Mouse (Mus musculus) forebrain, embryonic 14.5 days (tissue): Measurements from ENCODE around the gene Plekho2. TPM values are rescaled to one million over a fixed set of nuclear protein-coding genes. Genes with fewer than 3 reads are reported as not detected.

Experiments
- ATAC-seq: fragments of 200-750 bp; cut with Nextera tagmentation; 2 replicates; pipeline ENCODE4 v1.8.0; 2017; ENCODE audit warnings: mild to moderate bottlenecking, moderate library complexity
- DNase-seq: peaks from one replicate; pipeline ENCODE4 v3.0.0-alpha.2; 2015; ENCODE audit warnings: low spot score
- H3K27ac ChIP-seq: fragments of 300-500 bp; sonication (generic); 2 replicates; pipeline ENCODE4 v1.5.1; 2014; ENCODE audit warnings: low read depth, mild to moderate bottlenecking, control low read depth, low read length, moderate library complexity
- H3K27me3 ChIP-seq: fragments of 300-500 bp; sonication (generic); replicated peaks from 2 replicates; pipeline ENCODE4 v1.6.1; 2014; ENCODE audit warnings: low read length, control low read depth, mixed read lengths; ENCODE audit not compliant: control insufficient read depth, insufficient read depth
- H3K36me3 ChIP-seq: fragments of 300-500 bp; sonication (generic); 2 replicates; pipeline ENCODE4 v1.6.1; 2014; ENCODE audit warnings: low read length, control low read depth; ENCODE audit not compliant: control insufficient read depth, insufficient read depth
- H3K4me1 ChIP-seq: fragments of 300-500 bp; sonication (generic); 2 replicates; pipeline ENCODE4 v1.6.1; 2014; ENCODE audit warnings: antibody characterized with exemption, low read length, control low read depth; ENCODE audit not compliant: control insufficient read depth, insufficient read depth
- H3K4me2 ChIP-seq: fragments of 300-500 bp; sonication (generic); 2 replicates; pipeline ENCODE4 v1.6.1; 2014; ENCODE audit warnings: mild to moderate bottlenecking, control low read depth, low read length
- H3K4me3 ChIP-seq: fragments of 300-500 bp; sonication (generic); 2 replicates; pipeline ENCODE4 v1.5.1; 2014; ENCODE audit warnings: low read depth, low read length, control low read depth
- H3K9ac ChIP-seq: fragments of 300-500 bp; sonication (generic); 2 replicates; pipeline ENCODE4 v1.6.1; 2014; ENCODE audit warnings: mild to moderate bottlenecking, low read length, control low read depth, moderate library complexity
- H3K9me3 ChIP-seq: fragments of 300-500 bp; sonication (generic); replicated peaks from 2 replicates; pipeline ENCODE4 v1.6.1; 2016; ENCODE audit warnings: low read length, control low read depth, mixed read lengths; ENCODE audit not compliant: control insufficient read depth
- WGBS: fragments of 180-500 bp; shearing (Covaris S2); extraction: QIAGEN DNeasy Blood & Tissue Kit; methylation state at CpG from one replicate; pipeline ENCODE4 v1.1.7; 2014; 5-methylcytosine and 5-hydroxymethylcytosine counted together
- polyA plus RNA-seq: library from polyadenylated mRNA; unstranded; fragments of >200 nt; fragmentation: Nextera tagmentation; extraction: Ambion mirVana; gene quantifications from 2 replicates; pipeline ENCODE4 v1.2.1, GENCODE M21; 2014

Plekho2 gene
- polyA plus RNA-seq, 1 experiment from 2014 or later = 3.6 TPM

GRCm38 (mm10) chr9:65542111-65542524 is 37.7 kb downstream of the Plekho2 start:
- no peaks in the 10 kb centered on the region for H3K4me1 ChIP-seq
- ATAC-seq (no peak), DNase-seq (no peak)
- H3K36me3 ChIP-seq = no peaks in the 10 kb centered on the region
- 88% methylated on average over 7 of the region's 7 CpGs for WGBS
- H3K9me3 ChIP-seq = no peaks in the 10 kb centered on the region
- H3K9ac ChIP-seq = no peak overlapping the region
- no peak overlapping the region for H3K4me2 ChIP-seq
- H3K27me3 ChIP-seq = no peaks in the 10 kb centered on the region
- H3K4me3 ChIP-seq = no peak overlapping the region
- no peak overlapping the region for H3K27ac ChIP-seq

DNA sequence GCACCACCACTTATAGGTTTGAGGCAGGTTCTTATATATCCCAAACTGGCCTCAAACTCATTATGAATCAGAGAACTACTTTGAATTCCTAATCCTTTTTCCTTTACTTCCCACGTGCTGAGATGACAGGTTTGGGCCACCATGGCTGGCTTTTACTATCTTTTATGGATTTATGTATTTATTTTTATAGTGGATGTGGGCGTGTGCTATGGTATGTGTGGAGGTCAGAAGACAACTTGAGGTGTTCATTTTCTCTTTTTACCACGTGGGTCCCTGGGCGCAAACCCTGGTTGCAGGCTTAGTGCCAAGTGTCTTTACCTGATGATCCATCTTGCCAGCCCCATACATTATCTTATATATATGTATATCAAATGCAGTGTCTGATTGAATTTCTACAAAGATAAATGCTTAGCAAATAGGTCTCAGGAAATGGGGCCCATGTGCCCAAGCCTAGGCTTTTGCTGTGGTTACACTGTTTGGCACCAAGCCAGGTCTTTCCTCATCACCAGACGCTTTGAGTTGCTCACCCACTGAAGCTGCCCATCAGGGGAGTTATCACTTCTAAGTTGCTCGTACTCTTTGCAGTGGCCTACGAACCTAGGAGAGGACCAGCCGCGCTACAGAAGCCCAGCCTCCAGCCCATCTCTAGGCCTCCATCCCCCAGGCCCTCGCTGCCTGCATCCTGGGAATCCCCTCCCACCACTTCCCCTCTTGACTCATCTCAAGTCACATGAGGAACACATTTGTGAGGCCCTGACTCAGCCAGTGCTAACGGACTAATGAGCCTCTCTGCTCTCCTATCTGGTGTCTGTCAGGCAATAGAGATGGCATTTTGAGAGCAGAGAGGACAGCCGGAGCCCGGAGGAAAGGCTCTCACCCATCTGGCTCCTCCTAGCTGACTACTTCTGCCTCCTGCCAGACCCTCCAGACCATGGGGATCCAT is 38.4 kb downstream of the Plekho2 start:
- no peaks in the 10 kb centered on the region for H3K27me3 ChIP-seq
- no peaks in the 10 kb centered on the region for H3K9me3 ChIP-seq
- no peak overlapping the region for H3K27ac ChIP-seq
- no peak overlapping the region for H3K4me2 ChIP-seq
- H3K4me1 ChIP-seq = no peaks in the 10 kb centered on the region
- H3K4me3 ChIP-seq = no peak overlapping the region
- WGBS = 74% methylated on average over 13 of the region's 13 CpGs
- DNase-seq (peak; percentile 49), ATAC-seq (no peak)
- H3K36me3 ChIP-seq = no peaks in the 10 kb centered on the region
- no peak overlapping the region for H3K9ac ChIP-seq

GRCm38 (mm10) chr9:65539697-65540096 is 40.1 kb downstream of the Plekho2 start:
- 83% methylated on average over 9 of the region's 9 CpGs for WGBS
- ATAC-seq = no peak

DNA sequence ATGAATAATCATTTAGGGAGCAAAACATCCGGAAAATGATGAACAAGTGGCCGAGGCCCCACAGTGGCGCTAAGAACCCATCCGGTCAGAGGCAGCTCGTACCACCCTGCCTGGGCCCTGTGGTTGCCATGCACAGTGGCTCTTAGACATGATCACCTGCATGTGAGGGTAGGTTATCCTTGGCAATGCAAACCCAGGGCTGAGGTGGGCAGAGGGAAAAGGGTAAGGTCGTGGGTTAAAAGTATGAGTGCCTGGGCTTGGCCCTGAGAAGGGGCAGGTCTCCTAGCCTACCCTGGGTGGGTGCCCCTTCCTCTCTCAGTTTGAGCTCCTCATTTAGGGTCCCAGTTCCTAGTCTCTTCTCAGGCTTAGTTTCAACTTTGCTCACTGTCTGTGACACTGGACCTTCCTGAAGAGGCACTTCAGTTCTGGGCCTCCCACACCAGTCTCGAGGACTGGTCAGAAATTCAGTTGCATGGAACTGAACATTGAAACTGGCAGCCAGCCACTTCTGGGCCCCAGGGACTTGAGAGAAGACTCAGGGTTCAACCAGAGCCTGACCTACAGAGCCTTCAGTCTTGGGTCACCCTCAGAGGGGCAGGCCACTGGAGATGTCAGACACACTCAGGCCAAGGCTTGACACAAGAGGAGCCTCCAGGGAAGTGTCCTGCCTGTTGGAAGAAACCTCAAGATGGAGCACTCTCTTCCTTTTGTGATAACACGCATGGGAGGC is 41.8 kb downstream of the Plekho2 start:
- 91% methylated on average over 8 of the region's 8 CpGs for WGBS
- ATAC-seq (no peak), DNase-seq (no peak)
- Histone ChIP-seq H3K27ac (no peak overlapping the region), H3K4me2 (no peak overlapping the region), H3K27me3 (no peaks in the 10 kb centered on the region), H3K4me1 (no peaks in the 10 kb centered on the region), H3K9ac (no peak overlapping the region), H3K36me3 (no peaks in the 10 kb centered on the region), H3K9me3 (no peaks in the 10 kb centered on the region), H3K4me3 (no peak overlapping the region)

More at GRCm38 (mm10) chr9:65539697-65540096, 40.1 kb downstream of the Plekho2 start:
- Histone ChIP-seq H3K4me1 (no peaks in the 10 kb centered on the region), H3K36me3 (no peaks in the 10 kb centered on the region), H3K27me3 (no peaks in the 10 kb centered on the region), H3K27ac (no peak overlapping the region), H3K9ac (no peak overlapping the region), H3K9me3 (no peaks in the 10 kb centered on the region), H3K4me3 (no peak overlapping the region), H3K4me2 (no peak overlapping the region)
- no peak for DNase-seq

- H3K4me1 ChIP-seq = no peaks in the 10 kb centered on the region
- no peak for DNase-seq
- no peak overlapping the region for H3K9ac ChIP-seq
- H3K9me3 ChIP-seq = no peaks in the 10 kb centered on the region
- no peak overlapping the region for H3K4me2 ChIP-seq
- no peak overlapping the region for H3K27ac ChIP-seq
- WGBS = 81% methylated on average over 4 of the region's 4 CpGs
- no peak for ATAC-seq
- no peaks in the 10 kb centered on the region for H3K36me3 ChIP-seq
- H3K4me3 ChIP-seq = no peak overlapping the region
- H3K27me3 ChIP-seq = no peaks in the 10 kb centered on the region
Measured at GRCm38 (mm10) chr9:65536491-65536890, 43.3 kb downstream of the Plekho2 start.

GRCm38 (mm10) chr9:65535789-65536469 is 43.9 kb downstream of the Plekho2 start:
- no peaks in the 10 kb centered on the region for H3K4me1 ChIP-seq
- H3K4me3 ChIP-seq = no peak overlapping the region
- no peak overlapping the region for H3K9ac ChIP-seq
- H3K36me3 ChIP-seq = no peaks in the 10 kb centered on the region
- H3K27ac ChIP-seq = no peak overlapping the region
- 86% methylated on average over 10 of the region's 11 CpGs for WGBS
- H3K4me2 ChIP-seq = no peak overlapping the region
- H3K9me3 ChIP-seq = no peaks in the 10 kb centered on the region
- ATAC-seq (no peak), DNase-seq (no peak)
- H3K27me3 ChIP-seq = no peaks in the 10 kb centered on the region

DNA sequence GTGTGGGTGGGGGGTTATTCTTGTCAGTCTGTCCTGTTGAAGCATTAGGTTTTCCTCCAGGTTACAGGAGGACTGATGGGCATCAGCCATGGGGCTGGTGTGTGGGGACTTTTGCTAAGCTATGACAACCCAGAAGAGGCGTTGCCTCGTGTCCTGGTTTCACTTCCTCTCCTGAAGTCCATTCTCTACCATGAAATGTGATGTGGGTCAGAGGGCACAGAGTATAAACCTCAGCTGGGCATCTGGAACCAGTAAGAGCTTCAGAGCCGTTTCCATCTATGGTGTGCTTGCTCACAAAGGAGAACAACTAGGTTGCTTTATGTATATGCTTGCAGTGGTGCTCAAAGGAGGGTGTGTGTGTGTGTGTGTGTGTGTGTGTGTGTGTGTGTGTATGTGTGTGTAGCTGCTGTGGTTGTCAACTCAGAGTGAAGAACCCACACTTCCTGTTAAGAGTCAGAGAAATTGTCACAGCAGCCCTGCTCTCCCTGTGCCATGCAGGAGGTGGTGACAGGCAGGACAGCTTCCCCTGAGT is 44.6 kb downstream of the Plekho2 start:
- H3K27me3 ChIP-seq = no peaks in the 10 kb centered on the region
- ATAC-seq (no peak), DNase-seq (no peak)
- H3K4me1 ChIP-seq = no peaks in the 10 kb centered on the region
- no peaks in the 10 kb centered on the region for H3K9me3 ChIP-seq
- H3K9ac ChIP-seq = no peak overlapping the region
- no peak overlapping the region for H3K4me2 ChIP-seq
- no peaks in the 10 kb centered on the region for H3K36me3 ChIP-seq
- H3K27ac ChIP-seq = no peak overlapping the region
- H3K4me3 ChIP-seq = no peak overlapping the region
- WGBS = 84% methylated on average over 3 of the region's 3 CpGs

DNA sequence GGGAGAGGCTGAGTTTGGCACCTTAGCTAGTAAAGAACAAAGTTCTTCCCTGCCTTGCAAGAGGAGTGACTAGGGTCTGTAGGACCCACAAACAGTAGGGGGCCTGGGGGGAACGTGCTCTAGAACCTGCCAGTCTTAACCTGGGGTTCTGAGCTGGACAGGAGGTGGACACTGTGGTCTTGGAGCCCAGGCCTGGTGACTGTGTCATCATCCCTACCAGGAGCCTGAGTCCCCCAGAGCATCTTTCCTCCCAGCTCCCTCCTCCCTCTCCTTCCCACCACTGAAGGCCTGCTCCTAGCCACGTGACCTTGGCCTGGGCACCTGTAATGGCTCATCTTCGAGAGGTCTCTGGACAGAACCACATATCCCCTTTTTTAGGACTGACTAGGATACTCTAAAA is 45.7 kb downstream of the Plekho2 start:
- DNase-seq = no peak
- Histone ChIP-seq H3K36me3 (no peaks in the 10 kb centered on the region), H3K9me3 (no peaks in the 10 kb centered on the region), H3K4me3 (no peak overlapping the region), H3K4me1 (no peaks in the 10 kb centered on the region), H3K4me2 (no peak overlapping the region), H3K27me3 (no peaks in the 10 kb centered on the region), H3K27ac (no peak overlapping the region), H3K9ac (no peak overlapping the region)
- WGBS = 86% methylated on average over 3 of the region's 3 CpGs
- no peak for ATAC-seq
